Mouse (Mus musculus): ENCODE measurements around the gene Dnajc24.

Dnajc24 gene

GRCm38 (mm10) chr2:106002835-106003739 is at the start of gene Dnajc24:
TSS of gene Dnajc24 (minus strand) at chr2:106003549.
- peak; percentile 90 for DNase-seq

- DNase-seq, result no peak
Measured at GRCm38 (mm10) chr2:106046686-106047085, 43.3 kb upstream of the Dnajc24 start.

GRCm38 (mm10) chr2:106042495-106042894 is 39.1 kb upstream of the Dnajc24 start:
- no peak for DNase-seq

GRCm38 (mm10) chr2:106041961-106042360 is 38.6 kb upstream of the Dnajc24 start:
- no peak for DNase-seq

- no peak for DNase-seq
Measured at GRCm38 (mm10) chr2:106038286-106038685, 34.9 kb upstream of the Dnajc24 start.

- no peak for DNase-seq
Measured at GRCm38 (mm10) chr2:106024895-106025294, 21.5 kb upstream of the Dnajc24 start.

- DNase-seq, result no peak
Measured at GRCm38 (mm10) chr2:106008415-106008814, 5.1 kb upstream of the Dnajc24 start.

- no peak for DNase-seq
Measured at GRCm38 (mm10) chr2:105987999-105988398, 15.3 kb downstream of the Dnajc24 start.

- no peak for DNase-seq
Measured at GRCm38 (mm10) chr2:105987131-105987530, 16.2 kb downstream of the Dnajc24 start.

GRCm38 (mm10) chr2:105985206-105985605 is 18.1 kb downstream of the Dnajc24 start:
- DNase-seq, result no peak

- no peak for DNase-seq
Measured at GRCm38 (mm10) chr2:105978065-105978464, 25.3 kb downstream of the Dnajc24 start.

- no peak for DNase-seq
Measured at GRCm38 (mm10) chr2:105973941-105974340, 29.4 kb downstream of the Dnajc24 start.

GRCm38 (mm10) chr2:105963447-105963846 is 39.9 kb downstream of the Dnajc24 start:
- no peak for DNase-seq

- no peak for DNase-seq
Measured at GRCm38 (mm10) chr2:105953862-105954261, 49.5 kb downstream of the Dnajc24 start.

- no peak for DNase-seq
Measured at GRCm38 (mm10) chr2:105951350-105951940, 51.9 kb downstream of the Dnajc24 start.

- no peak for DNase-seq
Measured at GRCm38 (mm10) chr2:105950131-105950530, 53.2 kb downstream of the Dnajc24 start.

GRCm38 (mm10) chr2:105917623-105918346 is 85.6 kb downstream of the Dnajc24 start:
- DNase-seq, result no peak
